Mouse (Mus musculus) adrenal gland, adult 18-20 months (tissue): ENCODE measurements at regions not wholly inside any gene's neighbourhood (a gene's known extent, or its start where the extent isn't known, plus 50 kb on each side); places are given as distances from the start of the nearest gene placed in this dataset.

Source experiments
- DNase-seq, 2 experiments: peaks; one replicate each; pipeline ENCODE4 v3.0.0; 2021 to 2022; ENCODE audit warnings: low spot score in 2 of 2

- no peak for DNase-seq
Measured at GRCm38 (mm10) chr10:106113083-106113482, 271.9 kb upstream of the Mettl25 start.

GRCm38 (mm10) chr10:106114743-106115486 lies 273.7 kb upstream of the Mettl25 start:
- DNase-seq, result no peak

- no peak for DNase-seq
Measured at GRCm38 (mm10) chr10:106121826-106122225, 280.6 kb upstream of the Mettl25 start.

GRCm38 (mm10) chr10:106122952-106123351 lies 281.8 kb upstream of the Mettl25 start:
- no peak for DNase-seq

- no peak for DNase-seq
Measured at GRCm38 (mm10) chr10:106172131-106172530, 298.0 kb upstream of the Ppfia2 start.

- DNase-seq, result no peak
Measured at GRCm38 (mm10) chr10:106174433-106174832, 295.7 kb upstream of the Ppfia2 start.

- DNase-seq, result no peak
Measured at GRCm38 (mm10) chr10:106179651-106180050, 290.5 kb upstream of the Ppfia2 start.

GRCm38 (mm10) chr10:106202566-106202965 lies 267.6 kb upstream of the Ppfia2 start:
- no peak for DNase-seq

GRCm38 (mm10) chr10:106224251-106224650 lies 245.9 kb upstream of the Ppfia2 start:
- no peak for DNase-seq

- DNase-seq, result no peak
Measured at GRCm38 (mm10) chr10:106242180-106242579, 228.0 kb upstream of the Ppfia2 start.

- no peak for DNase-seq
Measured at GRCm38 (mm10) chr10:106254106-106254505, 216.0 kb upstream of the Ppfia2 start.

- DNase-seq, result no peak
Measured at GRCm38 (mm10) chr10:106259811-106260210, 210.3 kb upstream of the Ppfia2 start.

- DNase-seq, result no peak
Measured at GRCm38 (mm10) chr10:106273335-106273734, 196.8 kb upstream of the Ppfia2 start.

GRCm38 (mm10) chr10:106289951-106290350 lies 180.2 kb upstream of the Ppfia2 start:
- no peak for DNase-seq

GRCm38 (mm10) chr10:106290736-106291135 lies 179.4 kb upstream of the Ppfia2 start:
- DNase-seq, result no peak

GRCm38 (mm10) chr10:106295501-106295900 lies 174.6 kb upstream of the Ppfia2 start:
- no peak for DNase-seq

GRCm38 (mm10) chr10:106335166-106335565 lies 135.0 kb upstream of the Ppfia2 start:
- no peak for DNase-seq

GRCm38 (mm10) chr10:106351663-106352062 lies 118.5 kb upstream of the Ppfia2 start:
- DNase-seq, result no peak

- no peak for DNase-seq
Measured at GRCm38 (mm10) chr10:106375653-106376052, 94.5 kb upstream of the Ppfia2 start.

GRCm38 (mm10) chr10:106376161-106376560 lies 94.0 kb upstream of the Ppfia2 start:
- no peak for DNase-seq

- DNase-seq, result peak in 1 of 2 experiments; percentile 19
Measured at GRCm38 (mm10) chr10:106380628-106381027, 89.5 kb upstream of the Ppfia2 start.

- no peak for DNase-seq
Measured at GRCm38 (mm10) chr10:106408705-106409104, 61.4 kb upstream of the Ppfia2 start.

GRCm38 (mm10) chr10:106413181-106413580 lies 57.0 kb upstream of the Ppfia2 start:
- no peak for DNase-seq
